Mouse (Mus musculus): ENCODE measurements at regions not wholly inside any gene's neighbourhood (a gene's known extent, or its start where the extent isn't known, plus 50 kb on each side); places are given as distances from the start of the nearest gene placed in this dataset.

DNA sequence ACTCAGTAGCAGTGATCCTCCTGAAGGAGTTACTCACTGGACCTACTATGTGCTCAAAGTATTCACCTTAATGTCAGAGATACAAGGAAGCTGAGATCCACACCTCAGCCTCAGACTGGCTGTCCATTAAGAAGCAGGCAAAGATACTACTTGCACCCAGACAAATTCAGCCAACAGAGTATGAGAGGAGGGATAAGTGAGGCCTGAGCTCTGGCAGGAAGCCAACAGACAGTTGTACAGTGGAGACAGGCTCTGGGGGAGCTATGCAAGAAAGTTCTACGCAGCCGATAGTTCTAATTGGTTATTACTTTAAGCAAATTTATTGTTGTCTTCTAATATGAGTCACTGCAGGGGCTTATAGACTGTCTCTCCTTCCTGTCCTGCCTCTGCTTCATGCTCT lies 152.2 kb upstream of the Mgmt start:
- Histone ChIP-seq H3K27ac (no peak overlapping the region), H3K4me1 (replicated peaks) (peaks cover 12% of the 10 kb centered on the region), H3K27me3 (no peaks in the 10 kb centered on the region), H3K9ac (replicated peaks) (no peak overlapping the region), H3K4me3 (replicated peaks) (no peak overlapping the region), H3K9me3 (no peaks in the 10 kb centered on the region), H3K36me3 (no peaks in the 10 kb centered on the region), H3K4me2 (no peak overlapping the region)
- 86% methylated on average over 2 of the region's 2 CpGs for WGBS
- ATAC-seq (ENCODE audit: insufficient number of reproducible peaks, insufficient read depth, low FRiP score, low TSS enrichment, low read depth), result no peak

- no peaks in the 10 kb centered on the region for H3K9me3 ChIP-seq
- ATAC-seq (ENCODE audit: insufficient number of reproducible peaks, insufficient read depth, low FRiP score, low TSS enrichment, low read depth), result no peak
- H3K9ac ChIP-seq (replicated peaks), result no peak overlapping the region
- no peak overlapping the region for H3K4me2 ChIP-seq
- H3K27me3 ChIP-seq, result no peaks in the 10 kb centered on the region
- H3K4me1 ChIP-seq (replicated peaks), result no peaks in the 10 kb centered on the region
- no peak overlapping the region for H3K27ac ChIP-seq
- WGBS, result 88% methylated on average over 8 of the region's 8 CpGs
- no peaks in the 10 kb centered on the region for H3K36me3 ChIP-seq
- no peak overlapping the region for H3K4me3 ChIP-seq (replicated peaks)
Measured at GRCm38 (mm10) chr7:136745412-136745811, 149.0 kb upstream of the Mgmt start.

- WGBS, result 89% methylated on average over 4 of the region's 4 CpGs
- Histone ChIP-seq H3K9ac (replicated peaks) (no peak overlapping the region), H3K4me2 (no peak overlapping the region), H3K27ac (no peak overlapping the region), H3K4me3 (replicated peaks) (no peak overlapping the region), H3K36me3 (no peaks in the 10 kb centered on the region), H3K27me3 (no peaks in the 10 kb centered on the region), H3K9me3 (no peaks in the 10 kb centered on the region), H3K4me1 (replicated peaks) (peaks cover 5% of the 10 kb centered on the region; the same call in 1 of the 2 replicates)
- no peak for ATAC-seq (ENCODE audit: insufficient number of reproducible peaks, insufficient read depth, low FRiP score, low TSS enrichment, low read depth)
Measured at GRCm38 (mm10) chr7:136751477-136751876, 142.9 kb upstream of the Mgmt start.

DNA sequence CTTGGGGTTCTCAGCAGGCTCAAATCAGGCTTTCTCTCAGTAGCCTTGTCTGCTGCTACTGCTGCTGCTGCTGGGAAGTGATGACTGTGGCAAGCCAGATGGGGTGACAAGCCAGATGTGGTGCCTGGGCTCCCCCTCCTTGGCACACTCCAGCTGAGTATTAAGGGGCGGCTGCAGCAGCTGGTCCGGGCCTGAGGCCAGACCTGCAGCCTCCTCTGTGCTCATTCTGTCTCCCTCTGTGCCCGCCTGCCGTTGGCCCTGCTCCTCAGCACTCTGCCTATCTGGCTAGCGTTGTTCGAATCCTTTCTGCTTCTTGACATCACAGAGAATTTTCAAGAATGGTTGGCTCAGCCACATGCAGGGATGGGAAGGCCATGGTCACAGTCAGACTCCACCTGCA lies 139.6 kb upstream of the Mgmt start:
- Histone ChIP-seq H3K4me1 (replicated peaks) (peaks cover 5% of the 10 kb centered on the region), H3K9ac (replicated peaks) (no peak overlapping the region), H3K27ac (no peak overlapping the region), H3K4me2 (no peak overlapping the region), H3K27me3 (peaks cover 3% of the 10 kb centered on the region; the same call in 1 of the 2 replicates), H3K9me3 (no peaks in the 10 kb centered on the region), H3K36me3 (no peaks in the 10 kb centered on the region), H3K4me3 (replicated peaks) (no peak overlapping the region)
- no peak for ATAC-seq (ENCODE audit: insufficient number of reproducible peaks, insufficient read depth, low FRiP score, low TSS enrichment, low read depth)
- WGBS, result 74% methylated on average over 6 of the region's 6 CpGs

GRCm38 (mm10) chr7:136765026-136765425 lies 129.4 kb upstream of the Mgmt start:
- Histone ChIP-seq H3K9me3 (no peaks in the 10 kb centered on the region), H3K27me3 (no peaks in the 10 kb centered on the region), H3K36me3 (no peaks in the 10 kb centered on the region), H3K27ac (no peak overlapping the region), H3K4me1 (replicated peaks) (peaks cover 22% of the 10 kb centered on the region), H3K4me3 (replicated peaks) (no peak overlapping the region), H3K4me2 (no peak overlapping the region), H3K9ac (replicated peaks) (no peak overlapping the region)
- 46% methylated on average over 7 of the region's 7 CpGs for WGBS
- no peak for ATAC-seq (ENCODE audit: insufficient number of reproducible peaks, insufficient read depth, low FRiP score, low TSS enrichment, low read depth)

- no peak for ATAC-seq (ENCODE audit: insufficient number of reproducible peaks, insufficient read depth, low FRiP score, low TSS enrichment, low read depth)
- Histone ChIP-seq H3K4me2 (no peak overlapping the region), H3K27ac (no peak overlapping the region), H3K4me1 (replicated peaks) (peaks cover 22% of the 10 kb centered on the region), H3K9me3 (no peaks in the 10 kb centered on the region), H3K4me3 (replicated peaks) (no peak overlapping the region), H3K9ac (replicated peaks) (no peak overlapping the region), H3K36me3 (no peaks in the 10 kb centered on the region), H3K27me3 (no peaks in the 10 kb centered on the region)
- WGBS, result 63% methylated on average over 9 of the region's 9 CpGs
Measured at GRCm38 (mm10) chr7:136767231-136767630, 127.2 kb upstream of the Mgmt start.

- Histone ChIP-seq H3K9me3 (no peaks in the 10 kb centered on the region), H3K4me2 (no peak overlapping the region), H3K4me3 (replicated peaks) (no peak overlapping the region), H3K27ac (no peak overlapping the region), H3K36me3 (no peaks in the 10 kb centered on the region), H3K9ac (replicated peaks) (no peak overlapping the region), H3K27me3 (0 out of 2 replicates have a peak, but pooled peaks cover 2% of the 10 kb centered on the region), H3K4me1 (replicated peaks) (peaks cover 5% of the 10 kb centered on the region)
- WGBS, result 57% methylated on average over 11 of the region's 11 CpGs
- ATAC-seq (ENCODE audit: insufficient number of reproducible peaks, insufficient read depth, low FRiP score, low TSS enrichment, low read depth), result no peak
Measured at GRCm38 (mm10) chr7:136780708-136781107, 113.7 kb upstream of the Mgmt start.

- ATAC-seq (ENCODE audit: insufficient number of reproducible peaks, insufficient read depth, low FRiP score, low TSS enrichment, low read depth), result 0 out of 2 replicates have a peak, but pooled peaks have one; percentile 42
- Histone ChIP-seq H3K9ac (replicated peaks) (no peak overlapping the region), H3K4me3 (replicated peaks) (no peak overlapping the region), H3K27ac (peak overlapping the region; percentile 50; the same call in 1 of the 2 replicates), H3K36me3 (no peaks in the 10 kb centered on the region), H3K9me3 (no peaks in the 10 kb centered on the region), H3K4me1 (replicated peaks) (peaks cover 19% of the 10 kb centered on the region), H3K27me3 (peaks cover 4% of the 10 kb centered on the region; the same call in 1 of the 2 replicates), H3K4me2 (no peak overlapping the region)
- 19% methylated on average over 2 of the region's 2 CpGs for WGBS
Measured at GRCm38 (mm10) chr7:136791162-136791561, 103.3 kb upstream of the Mgmt start.

- Histone ChIP-seq H3K27ac (no peak overlapping the region), H3K9me3 (no peaks in the 10 kb centered on the region), H3K27me3 (peaks cover 4% of the 10 kb centered on the region; the same call in 1 of the 2 replicates), H3K36me3 (no peaks in the 10 kb centered on the region), H3K9ac (replicated peaks) (no peak overlapping the region), H3K4me1 (replicated peaks) (peaks cover 23% of the 10 kb centered on the region), H3K4me2 (no peak overlapping the region), H3K4me3 (replicated peaks) (no peak overlapping the region)
- no peak for ATAC-seq (ENCODE audit: insufficient number of reproducible peaks, insufficient read depth, low FRiP score, low TSS enrichment, low read depth)
- 64% methylated on average over 5 of the region's 5 CpGs for WGBS
Measured at GRCm38 (mm10) chr7:136792131-136792530, 102.3 kb upstream of the Mgmt start.

DNA sequence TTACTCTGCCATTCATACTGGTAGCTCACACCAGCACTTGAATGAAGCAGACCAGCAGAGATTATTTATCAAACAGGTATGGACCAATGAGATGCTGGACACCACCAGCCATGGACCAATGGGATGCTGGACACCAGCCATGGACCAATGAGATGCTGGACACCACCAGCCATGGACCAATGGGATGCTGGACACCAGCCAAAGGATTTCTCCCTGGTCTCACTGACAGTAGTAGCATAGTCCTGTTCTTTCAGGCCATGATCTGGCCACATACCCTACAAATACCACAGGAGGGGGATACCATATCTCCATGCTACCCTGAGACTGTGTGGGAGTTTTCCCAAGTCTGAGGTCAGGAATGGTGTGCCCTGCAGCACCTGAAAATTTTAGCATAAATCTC lies 98.0 kb upstream of the Mgmt start:
- Histone ChIP-seq H3K4me3 (replicated peaks) (no peak overlapping the region), H3K27me3 (peaks cover 17% of the 10 kb centered on the region), H3K27ac (no peak overlapping the region), H3K4me1 (replicated peaks) (peaks cover 25% of the 10 kb centered on the region), H3K4me2 (no peak overlapping the region), H3K9me3 (no peaks in the 10 kb centered on the region), H3K36me3 (no peaks in the 10 kb centered on the region), H3K9ac (replicated peaks) (no peak overlapping the region)
- no peak for ATAC-seq (ENCODE audit: insufficient number of reproducible peaks, insufficient read depth, low FRiP score, low TSS enrichment, low read depth)

DNA sequence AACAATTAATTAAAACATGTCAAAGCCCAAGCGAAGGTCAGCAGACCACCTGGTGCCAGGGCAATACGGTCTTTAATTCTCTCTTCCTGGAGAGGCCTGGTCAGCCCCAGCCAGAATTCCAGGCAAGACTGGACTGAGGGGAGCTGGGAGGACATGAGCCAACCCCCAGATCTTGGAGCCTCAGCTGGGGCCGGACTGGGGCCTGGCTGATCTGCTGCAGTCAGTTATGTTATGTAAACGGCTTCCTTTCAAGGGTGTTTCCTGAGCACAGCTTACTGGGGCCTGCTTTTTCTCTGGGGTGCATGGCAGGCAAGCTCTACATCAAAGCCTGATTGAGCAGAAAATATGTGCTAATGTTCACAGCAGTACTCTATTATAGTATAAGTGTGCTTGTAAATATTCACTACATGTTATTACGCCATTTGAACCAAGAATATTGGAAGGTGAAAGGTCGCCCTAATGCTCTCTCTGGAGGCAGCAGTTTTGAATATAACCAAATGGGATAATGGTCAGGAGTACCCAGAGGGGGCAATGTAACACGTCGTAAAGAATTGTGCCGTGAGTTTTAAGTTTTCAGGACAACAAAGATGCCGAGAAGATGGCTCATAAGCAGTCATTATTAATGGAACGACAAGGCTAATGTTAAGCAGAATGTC lies 96.5 kb upstream of the Mgmt start:
- Histone ChIP-seq H3K4me1 (replicated peaks) (peaks cover 16% of the 10 kb centered on the region), H3K4me3 (replicated peaks) (no peak overlapping the region), H3K27me3 (peaks cover 18% of the 10 kb centered on the region), H3K27ac (peak overlapping the region; percentile 50; the same call in 1 of the 2 replicates), H3K9me3 (no peaks in the 10 kb centered on the region), H3K36me3 (no peaks in the 10 kb centered on the region), H3K4me2 (0 out of 2 replicates have a peak overlapping the region, but pooled peaks have one; percentile 6), H3K9ac (replicated peaks) (no peak overlapping the region)
- 6% methylated on average over 11 of the region's 11 CpGs for WGBS
- ATAC-seq (ENCODE audit: insufficient number of reproducible peaks, insufficient read depth, low FRiP score, low TSS enrichment, low read depth), result peak; percentile 59; the same call in 1 of the 2 replicates

- H3K27me3 ChIP-seq, result peaks cover 22% of the 10 kb centered on the region
- 65% methylated on average over 3 of the region's 3 CpGs for WGBS
- ATAC-seq (ENCODE audit: insufficient number of reproducible peaks, insufficient read depth, low FRiP score, low TSS enrichment, low read depth), result no peak
- H3K4me3 ChIP-seq (replicated peaks), result no peak overlapping the region
- H3K4me2 ChIP-seq, result no peak overlapping the region
- no peak overlapping the region for H3K27ac ChIP-seq
- no peaks in the 10 kb centered on the region for H3K36me3 ChIP-seq
- H3K9ac ChIP-seq (replicated peaks), result no peak overlapping the region
- H3K4me1 ChIP-seq (replicated peaks), result peaks cover 16% of the 10 kb centered on the region
- H3K9me3 ChIP-seq, result no peaks in the 10 kb centered on the region
Measured at GRCm38 (mm10) chr7:136798605-136799004, 95.8 kb upstream of the Mgmt start.
